Comparison of ENCODE assay signal across 11 mouse cellular contexts in genomic region chr12:80059773-80060328, GRCm38 (mm10). TPM values are rescaled to one million over a fixed set of nuclear protein-coding genes. Genes with fewer than 3 reads are reported as not detected.
DNase-seq lines count a peak whose midpoint lies in the region; ATAC-seq lines count a peak whose summit lies in the region.
"Had no signal": no experiment of that assay in that cellular context is flagged by ENCODE, and none has a peak within 500 bp of the region (broad histone marks: within the 10 kb centered on the region; RNA-seq: fewer than 3 reads in every experiment).

No protein-coding gene starts in this region.

- H3K36me3 ChIP-seq in embryonic facial prominence, embryonic 12.5 days = no peaks in the 10 kb centered on the region
- H3K36me3 ChIP-seq in intestine, embryonic 14.5 days (ENCODE audit: control insufficient read depth, insufficient read depth, low read length) = no peaks in the 10 kb centered on the region
- H3K36me3 ChIP-seq in midbrain, embryonic 12.5 days = no peaks in the 10 kb centered on the region
- H3K36me3 ChIP-seq: G1E had no signal

- H3K9ac ChIP-seq in embryonic facial prominence, embryonic 12.5 days = no peak overlapping the region
- no peak overlapping the region for H3K9ac ChIP-seq in intestine, embryonic 14.5 days (ENCODE audit: low read length)
- no peak overlapping the region for H3K9ac ChIP-seq in midbrain, embryonic 12.5 days (replicated peaks)

- no peak overlapping the region for H3K4me2 ChIP-seq in embryonic facial prominence, embryonic 12.5 days (replicated peaks)
- H3K4me2 ChIP-seq in intestine, embryonic 14.5 days (ENCODE audit: low read length) = no peak overlapping the region
- H3K4me2 ChIP-seq in midbrain, embryonic 12.5 days (replicated peaks) = no peak overlapping the region

- no peak for ATAC-seq in embryonic facial prominence, embryonic 12.5 days (ENCODE audit: insufficient number of reproducible peaks, insufficient read depth, low FRiP score, low TSS enrichment)
- ATAC-seq in intestine, embryonic 14.5 days (replicated peaks; ENCODE audit: low FRiP score, low TSS enrichment, low read depth) = no peak
- ATAC-seq in midbrain, embryonic 12.5 days (ENCODE audit: low FRiP score, low read depth) = no peak

- peaks cover 45% of the 10 kb centered on the region for H3K4me1 ChIP-seq in embryonic facial prominence, embryonic 12.5 days
- peaks cover 42% of the 10 kb centered on the region for H3K4me1 ChIP-seq in intestine, embryonic 14.5 days (replicated peaks; ENCODE audit: control insufficient read depth, insufficient read depth, low read length)
- peaks cover 54% of the 10 kb centered on the region for H3K4me1 ChIP-seq in midbrain, embryonic 12.5 days

- WGBS in embryonic facial prominence, embryonic 12.5 days = 47% methylated on average over 5 of the region's 5 CpGs
- 54% methylated on average over 5 of the region's 5 CpGs for WGBS in intestine, embryonic 14.5 days
- 67% methylated on average over 5 of the region's 5 CpGs for WGBS in midbrain, embryonic 12.5 days

- H3K27ac ChIP-seq in embryonic facial prominence, embryonic 12.5 days = 0 out of 2 replicates have a peak overlapping the region, but pooled peaks have one; percentile 14
- H3K27ac ChIP-seq in intestine, embryonic 14.5 days (ENCODE audit: low read depth) = 0 out of 2 replicates have a peak overlapping the region, but pooled peaks have one; percentile 29
- H3K27ac ChIP-seq in midbrain, embryonic 12.5 days (replicated peaks) = peak overlapping the region; percentile 93

- no peak overlapping the region for H3K4me3 ChIP-seq in embryonic facial prominence, embryonic 12.5 days
- H3K4me3 ChIP-seq in intestine, embryonic 14.5 days (ENCODE audit: low read depth, low read length) = no peak overlapping the region
- H3K4me3 ChIP-seq in midbrain, embryonic 12.5 days = no peak overlapping the region
- H3K4me3 ChIP-seq: megakaryocyte, embryonic 14.5 days had no signal

- DNase-seq in kidney, adult 11 months = peak; percentile 23
- no peak for DNase-seq in kidney, postnatal 4 days
- no peak for DNase-seq in intestine, embryonic 14.5 days (ENCODE audit: low spot score)
- no peak for DNase-seq in cerebellum, adult 18-20 months
- no peak for DNase-seq in cerebellum, adult 8-10 months
- DNase-seq: embryo, embryonic 11 days; right cerebral cortex, adult 18-20 months had no signal

- H3K27me3 ChIP-seq in embryonic facial prominence, embryonic 12.5 days = no peaks in the 10 kb centered on the region
- no peaks in the 10 kb centered on the region for H3K27me3 ChIP-seq in intestine, embryonic 14.5 days (replicated peaks; ENCODE audit: control insufficient read depth, insufficient read depth, low read length)
- H3K27me3 ChIP-seq in midbrain, embryonic 12.5 days = no peaks in the 10 kb centered on the region
- H3K27me3 ChIP-seq: megakaryocyte, embryonic 14.5 days had no signal

- H3K9me3 ChIP-seq in embryonic facial prominence, embryonic 12.5 days = no peaks in the 10 kb centered on the region
- no peaks in the 10 kb centered on the region for H3K9me3 ChIP-seq in intestine, embryonic 14.5 days (ENCODE audit: control insufficient read depth, low read length)
- H3K9me3 ChIP-seq in midbrain, embryonic 12.5 days = no peaks in the 10 kb centered on the region
- H3K9me3 ChIP-seq: G1E; megakaryocyte, embryonic 14.5 days had no signal

RNA-seq across cellular contexts. Expression of gene Zfp36l1, which starts 53.0 kb away (rescaled TPM):
- polyA plus RNA-seq in embryonic facial prominence, embryonic 12.5 days (2016; fragmentation: Nextera tagmentation; extraction: Ambion mirVana) = 115 and 124 TPM in 2 replicates
- polyA plus RNA-seq in intestine, embryonic 14.5 days (2014; fragmentation: Nextera tagmentation; extraction: Ambion mirVana) = 159 and 165 TPM in 2 replicates
- 91.2 and 98.0 TPM in 2 replicates for polyA plus RNA-seq in midbrain, embryonic 12.5 days (2016; fragmentation: Nextera tagmentation; extraction: Ambion mirVana)

Comparison
In these comparisons a context has a peak if more than half of its experiments do, and no peak if none do; other contexts are left out.
1. H3K27ac ChIP-seq: peak in every context shown above with its lines; median percentile 93 in midbrain, embryonic 12.5 days; 29 in intestine, embryonic 14.5 days; 14 in embryonic facial prominence, embryonic 12.5 days.